Mouse (Mus musculus): ENCODE results near the gene Unc119b.

DNA sequence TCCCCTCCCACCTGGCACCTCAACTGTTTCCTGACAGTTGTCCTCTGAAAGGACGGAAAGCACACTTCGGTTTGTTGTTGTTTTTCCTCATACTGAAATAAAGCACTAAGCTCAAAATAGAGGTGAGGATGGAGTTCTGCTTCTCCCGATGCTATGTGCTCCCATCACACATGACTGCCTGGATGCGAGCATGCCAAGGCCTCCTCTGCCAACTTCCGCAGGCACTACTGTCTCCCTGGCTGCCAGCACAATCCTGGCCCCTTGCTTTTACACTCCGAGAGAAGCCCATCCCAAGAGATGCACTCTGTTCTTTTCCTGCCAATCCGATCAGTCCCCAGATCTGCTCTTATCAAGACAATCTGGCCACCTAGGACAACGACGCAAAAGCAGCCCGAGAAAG, 8.8 kb upstream of the Unc119b start:
- no peak for TF ChIP-seq CTCF (IDR thresholded peaks at IDR 0.05; ENCODE audit: low read depth)
- no peak for TF ChIP-seq EP300 (IDR thresholded peaks at IDR 0.05; ENCODE audit: low read depth)

Data from liver, embryonic 14.5 days (tissue).